Mouse (Mus musculus): ENCODE measurements around the gene Cyp3a41a. TPM values are rescaled to one million over a fixed set of nuclear protein-coding genes. Genes with fewer than 3 reads are reported as not detected.
"Not testable (repeated sequence)": the region's sequence is repeated elsewhere in the genome, so short reads cannot be mapped to it uniquely, and the experiment has no call there.

The Cyp3a41a gene
- total RNA-seq (2021): 10 to 100 TPM in 1 of 2 experiments, under 1 TPM in 1; 0.50 to 15.4 TPM
- long read RNA-seq, experiment 1, transcript Cyp3a41a-201 (13 exons, 2,060 nt): major isoform, 15 of 17 reads
- long read RNA-seq, experiment 1, partial matches to known transcripts: 1 of 17 reads
- long read RNA-seq, experiment 1, other reads (novel, unspliced or antisense): 1 of 17 reads
- long read RNA-seq, experiment 2: 0 reads

DNA sequence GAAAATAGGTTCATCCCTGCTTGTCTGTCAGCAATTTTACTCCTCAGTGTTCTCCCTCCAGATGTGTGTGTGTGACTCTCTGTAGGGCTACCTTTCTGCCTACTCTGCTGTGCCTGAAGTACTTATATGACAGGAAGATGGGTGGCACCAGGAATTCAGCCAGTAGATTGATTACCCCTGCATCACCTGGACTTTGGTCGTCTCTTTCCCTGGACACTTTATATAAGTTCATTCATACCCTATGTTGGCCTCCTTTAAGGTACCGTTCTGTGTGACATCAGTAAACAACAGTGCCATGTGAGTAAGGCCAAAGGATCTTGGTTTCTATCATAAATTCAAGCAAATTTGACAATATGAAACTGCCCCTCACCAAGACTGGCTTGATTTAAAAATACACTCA, at the start of gene Cyp3a41a:
Gene Cyp3a41a, minus strand, starts transcription at position 101 of the 400 bp plus-strand sequence.
- not testable (repeated sequence) for DNase-seq (ENCODE audit: low spot score in 2 of 2)

GRCm38 (mm10) chr5:145737512-145737911, 17.6 kb upstream of the Cyp3a41a start:
- not testable (repeated sequence) for DNase-seq (ENCODE audit: low spot score in 2 of 2)

- DNase-seq (ENCODE audit: low spot score in 2 of 2): not testable (repeated sequence)
Measured at GRCm38 (mm10) chr5:145714296-145714695, 5.6 kb downstream of the Cyp3a41a start.

DNA sequence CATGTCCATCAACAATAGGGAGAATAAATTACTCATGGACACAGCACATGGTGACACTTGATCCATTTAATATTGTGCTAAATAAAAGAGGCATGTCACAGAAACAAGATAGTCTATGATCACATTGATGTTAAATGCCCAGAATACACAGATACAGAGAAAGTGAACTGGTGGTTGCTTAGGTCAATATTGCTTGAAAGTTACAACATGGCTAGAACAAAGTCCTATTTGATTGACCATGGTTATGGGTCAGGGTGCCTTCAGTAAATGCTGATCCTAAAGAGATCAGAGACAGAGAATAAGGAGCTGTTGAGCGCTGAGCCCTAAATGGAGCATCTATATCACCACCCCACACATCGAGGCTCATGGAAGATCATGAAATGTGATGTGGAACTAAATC, 12.6 kb downstream of the Cyp3a41a start:
- DNase-seq (ENCODE audit: low spot score in 2 of 2): not testable (repeated sequence)

GRCm38 (mm10) chr5:145662007-145662406, 57.9 kb downstream of the Cyp3a41a start:
- no peak for DNase-seq (ENCODE audit: low spot score in 2 of 2)

- DNase-seq (ENCODE audit: low spot score in 2 of 2): no peak
Measured at GRCm38 (mm10) chr5:145647779-145648178, 72.2 kb downstream of the Cyp3a41a start.

Other genes with a start within 250 kb of the Cyp3a41a start
- under 1 TPM in 1 of 2 experiments, not detected in 1; 0.37 TPM for gene Cyp3a41b, start 135.4 kb downstream of the Cyp3a41a start, total RNA-seq (2021)
- 10 to 100 TPM in 1 of 2 experiments, under 1 TPM in 1; 0.14 to 16.8 TPM for gene Cyp3a44, start 85.7 kb upstream of the Cyp3a41a start, total RNA-seq (2021)
- 10 to 100 TPM in 1 of 2 experiments, 1 to 10 TPM in 1; 1.0 to 43.8 TPM for gene Cyp3a11, start 159.8 kb upstream of the Cyp3a41a start, total RNA-seq (2021)